Mouse (Mus musculus) right cerebral cortex, postnatal 25 days (tissue): ENCODE data around the gene Cnmd.
A peak's percentile ranks its signal among the peaks of the same experiment; 100 is the strongest.

Experiments
- DNase-seq: peaks from one replicate; pipeline ENCODE4 v3.0.0; 2022

Gene Cnmd

DNA sequence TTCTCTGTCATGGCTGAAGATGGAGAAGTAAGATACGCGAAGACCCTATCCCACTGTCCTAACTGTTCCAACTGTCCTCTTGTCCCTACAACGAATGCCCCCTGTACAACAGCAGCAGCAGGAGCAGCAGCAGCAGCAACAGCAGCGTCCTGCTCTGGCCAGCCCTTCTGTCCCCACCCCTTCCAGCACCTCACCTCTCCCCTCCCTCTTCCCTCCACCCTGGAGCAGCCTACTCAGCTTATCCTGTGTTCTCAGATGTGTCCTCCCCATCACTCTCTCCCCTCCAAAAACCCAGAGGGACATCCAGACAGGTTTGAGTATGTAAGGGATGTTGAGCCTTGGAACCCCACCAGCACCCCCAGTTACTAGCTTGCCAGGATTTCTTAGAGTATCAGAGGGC, at the start of gene Cnmd:
Gene Cnmd (minus strand): TSS at position 170 of the 400 bp plus-strand sequence.
- DNase-seq = no peak

- DNase-seq = no peak
Measured at GRCm38 (mm10) chr14:79711301-79711700, 49.3 kb upstream of the Cnmd start.

- DNase-seq = no peak
Measured at GRCm38 (mm10) chr14:79703523-79704172, 41.7 kb upstream of the Cnmd start.

DNA sequence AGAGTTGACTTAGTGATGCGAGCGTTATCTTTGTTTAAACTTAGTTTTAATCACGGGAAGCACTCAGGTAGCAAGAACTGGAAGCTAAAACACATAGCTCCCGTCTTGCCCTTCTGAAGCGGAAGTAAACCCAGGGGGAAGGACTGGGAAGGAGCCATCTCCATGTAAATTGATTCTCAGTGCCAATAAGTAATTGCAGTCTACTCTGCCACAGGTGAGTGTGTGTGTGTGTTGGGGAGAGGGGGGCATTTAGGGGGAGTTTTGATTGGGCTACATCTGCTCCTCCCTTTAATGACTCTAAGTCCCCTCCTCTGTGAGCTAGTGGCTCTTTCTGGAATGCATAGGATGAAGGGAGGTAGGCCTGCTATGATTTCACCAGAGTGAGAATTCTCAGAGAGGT, 39.6 kb upstream of the Cnmd start:
- no peak for DNase-seq

- no peak for DNase-seq
Measured at GRCm38 (mm10) chr14:79701054-79701453, 39.1 kb upstream of the Cnmd start.

DNA sequence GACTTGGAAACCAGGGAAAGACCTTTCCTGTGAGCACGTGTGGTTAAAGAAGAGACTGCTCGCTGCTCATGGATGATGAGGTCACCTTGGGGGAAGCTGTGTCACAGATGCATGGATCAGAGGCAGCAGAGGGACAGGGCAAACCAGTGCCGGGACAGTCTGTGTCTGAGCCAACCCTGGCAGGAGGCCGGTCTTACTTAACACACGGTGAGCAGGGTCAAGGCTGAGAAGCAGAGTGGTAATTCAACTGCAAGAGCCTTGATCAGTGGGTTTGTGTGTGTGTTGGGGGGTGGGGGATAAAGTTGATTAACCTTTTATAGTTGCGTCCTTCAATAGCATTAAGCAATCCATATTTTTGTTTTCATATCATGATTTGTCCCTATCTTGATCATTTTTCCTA, 37.4 kb upstream of the Cnmd start:
- DNase-seq = no peak

DNA sequence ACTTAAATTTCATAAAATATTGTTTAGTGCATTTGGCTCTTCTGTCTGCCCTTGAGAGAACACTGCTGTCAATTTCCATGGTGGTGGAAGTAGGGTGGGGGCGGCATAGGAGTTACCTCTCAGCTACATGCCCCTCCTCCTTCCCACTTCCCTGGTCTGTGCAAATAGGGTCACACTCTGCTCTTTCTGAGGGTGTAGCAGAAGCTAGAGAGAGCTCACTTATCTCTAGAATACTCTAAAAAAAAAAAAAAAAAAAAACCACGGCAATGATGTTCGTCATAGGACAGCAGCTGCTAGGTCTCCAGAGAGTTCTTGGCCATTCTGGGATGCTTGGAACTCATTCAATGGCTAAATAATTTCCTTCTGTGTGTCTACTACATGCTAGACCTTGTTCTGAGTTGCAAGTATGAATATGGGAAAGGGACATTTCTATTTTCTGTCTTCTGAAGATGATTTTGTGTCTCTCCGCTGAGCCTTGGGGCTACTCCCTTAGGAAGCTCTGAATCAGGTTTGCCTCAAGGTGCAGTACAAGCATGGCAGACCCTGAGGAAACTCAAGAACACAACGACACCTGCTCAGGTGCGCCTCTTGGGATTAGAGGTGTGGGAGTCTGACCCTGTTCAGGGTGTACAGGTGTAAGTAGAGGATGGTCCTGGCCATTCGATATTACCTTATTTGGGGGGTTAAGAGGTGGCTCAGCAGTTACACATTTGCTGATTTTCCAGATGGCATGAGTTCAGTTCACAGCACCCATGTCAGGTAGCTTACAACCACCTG, 28.3 kb upstream of the Cnmd start:
- no peak for DNase-seq

- DNase-seq = no peak
Measured at GRCm38 (mm10) chr14:79680652-79681051, 18.7 kb upstream of the Cnmd start.

DNA sequence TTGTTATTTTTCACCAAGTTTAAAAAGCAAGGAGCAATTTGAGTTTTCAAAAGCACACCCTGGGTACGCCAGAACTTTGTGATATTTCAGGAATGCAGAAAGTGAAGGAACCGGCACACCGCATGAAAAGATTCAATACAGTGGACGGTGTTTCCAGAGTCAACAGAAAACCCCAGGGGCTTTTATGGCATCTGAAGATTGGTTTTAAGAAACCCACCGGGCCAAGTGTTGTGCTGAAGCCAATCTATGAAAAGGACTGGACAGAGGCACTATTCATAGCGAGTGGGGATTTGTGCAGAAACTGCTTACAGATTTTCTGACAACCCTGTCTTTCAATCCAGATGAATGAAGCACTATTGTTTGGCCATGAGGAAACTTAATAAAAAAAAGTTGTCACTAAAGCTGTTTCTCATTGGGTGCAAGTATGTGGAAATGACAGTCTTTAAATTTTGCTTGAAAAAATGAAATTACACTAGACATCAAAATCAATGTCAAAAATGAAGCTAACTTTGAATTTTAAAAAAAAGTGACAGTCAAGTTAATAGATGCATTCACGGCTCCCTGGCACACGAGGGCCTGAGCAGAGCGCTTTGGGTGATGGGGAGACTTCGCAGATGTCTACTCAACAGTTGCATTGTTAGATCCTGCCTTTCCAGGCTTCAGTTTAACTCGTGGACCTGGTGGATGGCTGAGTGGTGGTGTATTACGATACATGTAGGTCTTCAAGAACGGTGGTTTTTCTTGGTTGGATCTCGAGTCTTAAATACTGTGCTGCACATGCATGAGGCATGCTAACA, 16.1 kb upstream of the Cnmd start:
- no peak for DNase-seq

GRCm38 (mm10) chr14:79677108-79677753, 15.3 kb upstream of the Cnmd start:
- no peak for DNase-seq

DNA sequence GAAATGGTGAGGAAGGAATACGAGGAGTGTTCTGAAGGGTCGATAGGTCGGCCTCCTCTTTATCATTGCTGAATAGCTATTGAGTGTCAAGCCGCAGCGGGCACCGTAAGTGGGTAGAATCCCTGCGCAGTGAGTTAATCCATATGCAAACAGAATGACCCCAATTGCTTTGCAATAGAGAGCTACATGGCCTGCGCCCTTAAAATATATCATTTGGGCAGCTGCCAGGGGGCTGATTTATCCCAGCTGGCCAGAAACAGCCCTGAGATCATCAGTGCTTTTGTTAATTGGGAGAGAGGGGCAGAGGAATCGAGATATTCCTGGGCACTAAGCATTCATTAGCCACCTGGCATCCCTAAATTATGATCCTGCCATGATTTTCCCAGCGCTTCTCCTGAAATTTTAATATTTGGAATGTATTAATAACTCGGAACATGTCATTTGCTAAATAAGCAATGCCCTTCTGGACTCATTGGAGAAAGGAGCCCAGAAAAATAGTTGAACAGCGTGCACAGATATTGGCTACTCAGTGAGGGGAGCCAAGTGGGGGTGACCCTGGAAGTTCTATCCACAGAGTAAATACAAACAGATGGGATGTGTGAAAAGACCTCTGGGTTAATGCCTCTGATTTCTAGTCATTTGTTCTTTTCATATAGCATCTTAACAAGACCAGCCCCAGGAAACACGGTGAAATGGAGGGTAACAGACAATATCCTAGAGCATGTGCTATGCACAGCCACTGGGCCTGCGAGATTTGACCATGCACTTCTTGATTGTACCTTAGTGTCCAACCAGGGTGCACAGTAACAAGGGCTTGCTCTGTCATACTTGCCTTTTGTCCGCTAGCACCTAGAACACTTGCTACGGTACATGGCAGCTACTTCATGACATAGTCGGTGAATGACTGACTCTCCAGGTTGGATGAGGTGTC, 11.4 kb upstream of the Cnmd start:
- DNase-seq = no peak

GRCm38 (mm10) chr14:79672567-79672966, 10.6 kb upstream of the Cnmd start:
- no peak for DNase-seq

GRCm38 (mm10) chr14:79671008-79671407, 9.0 kb upstream of the Cnmd start:
- no peak for DNase-seq

- DNase-seq = peak; percentile 31
Measured at GRCm38 (mm10) chr14:79661005-79661917, 709 bp downstream of the Cnmd start.

- no peak for DNase-seq
Measured at GRCm38 (mm10) chr14:79660467-79660866, 1.5 kb downstream of the Cnmd start.

GRCm38 (mm10) chr14:79658748-79659508, 3.0 kb downstream of the Cnmd start:
- no peak for DNase-seq

GRCm38 (mm10) chr14:79658286-79658685, 3.7 kb downstream of the Cnmd start:
- peak; percentile 59 for DNase-seq

DNA sequence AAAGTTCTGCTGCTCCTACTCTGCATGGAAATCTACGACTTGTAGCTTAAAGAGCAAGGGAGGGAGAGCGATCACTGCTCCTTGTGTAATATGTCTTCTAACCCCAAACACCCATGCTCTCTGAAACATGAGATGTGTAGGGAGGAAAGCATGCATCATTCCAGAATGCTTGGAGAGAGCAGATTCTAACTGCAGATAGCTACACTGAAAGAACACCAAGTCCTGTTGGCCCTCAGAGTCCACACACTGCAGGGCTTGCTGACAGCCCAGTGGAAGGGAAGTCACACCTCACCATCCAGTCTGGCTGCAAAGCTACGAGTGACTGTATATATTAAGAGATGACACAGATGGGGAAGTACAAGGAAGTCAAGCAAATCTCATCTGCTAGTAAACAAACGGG, 9.3 kb downstream of the Cnmd start:
- no peak for DNase-seq

- no peak for DNase-seq
Measured at GRCm38 (mm10) chr14:79649680-79650079, 12.3 kb downstream of the Cnmd start.

GRCm38 (mm10) chr14:79645378-79645777, 16.6 kb downstream of the Cnmd start:
- no peak for DNase-seq
